Mouse (Mus musculus): Measurements from ENCODE around the gene Gm15140. TPM values are rescaled to one million over a fixed set of nuclear protein-coding genes. Genes with fewer than 3 reads are reported as not detected.
"Not testable (repeated sequence)": the region's sequence is repeated elsewhere in the genome, so short reads cannot be mapped to it uniquely, and the experiment has no call there.

Gm15140 gene
- polyA plus RNA-seq (2011; ENCODE audit: insufficient read depth, insufficient read length, low replicate concordance, missing spikeins): not detected in 2 replicates

DNA sequence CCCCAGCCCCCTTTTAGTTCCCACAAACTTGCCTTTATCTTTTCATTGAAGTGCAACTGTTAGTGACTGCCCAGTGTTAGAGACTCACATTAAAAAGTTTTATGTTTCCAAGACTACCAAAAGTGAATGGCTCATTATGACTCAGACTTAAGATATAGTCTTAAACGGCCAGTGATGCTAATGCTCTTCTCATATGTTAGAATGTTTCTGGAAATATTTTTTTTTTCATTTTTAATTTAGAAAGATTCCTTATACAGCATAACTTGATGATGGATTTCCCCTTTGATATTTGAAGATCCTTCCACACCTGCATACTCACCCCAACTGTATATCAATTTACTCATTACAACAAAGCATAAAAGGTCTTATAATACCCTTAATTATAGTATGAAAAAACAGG lies at the start of gene Gm15140:
Gm15140 (minus strand) TSS at position 101 of the 400 bp plus-strand sequence.
- H3K4me3 ChIP-seq (replicated peaks; ENCODE audit: control insufficient read depth, low read depth, low read length); H3K4me1 ChIP-seq (ENCODE audit: control insufficient read depth, insufficient read depth, low read length); H3K27ac ChIP-seq (ENCODE audit: control insufficient read depth, insufficient read depth, low read depth, low read length, poor library complexity): not testable (repeated sequence)
- 68% methylated on average over 1 of the region's 1 CpGs for WGBS

Other genes starting within 250 kb of the Gm15140 start
- not detected in 2 replicates for gene Samt1, start 108.0 kb downstream of the Gm15140 start, polyA plus RNA-seq (2011; ENCODE audit: insufficient read depth, insufficient read length, low replicate concordance, missing spikeins)
- not detected in 2 replicates for gene 4921511M17Rik, start 86.9 kb downstream of the Gm15140 start, polyA plus RNA-seq (2011; ENCODE audit: insufficient read depth, insufficient read length, low replicate concordance, missing spikeins)
- not detected in 2 replicates for gene Gm10057, start 65.6 kb downstream of the Gm15140 start, polyA plus RNA-seq (2011; ENCODE audit: insufficient read depth, insufficient read length, low replicate concordance, missing spikeins)
- gene 4930524N10Rik, start 222.7 kb upstream of the Gm15140 start, polyA plus RNA-seq (2011; ENCODE audit: insufficient read depth, insufficient read length, low replicate concordance, missing spikeins): not detected in 2 replicates